Mouse (Mus musculus) adrenal gland, postnatal 25 days (tissue): ENCODE data around the gene Rnf144b. TPM values are rescaled to one million over a fixed set of nuclear protein-coding genes. Genes with fewer than 3 reads are reported as not detected.

Source experiments
- DNase-seq: peaks from one replicate; pipeline ENCODE4 v3.0.0; 2021; ENCODE audit warnings: mixed read lengths
- total RNA-seq: library from RNA; stranded (reverse); gene quantifications from 2 replicates; pipeline ENCODE4 v1.2.3, GENCODE M21; 2021

Rnf144b gene
- total RNA-seq, 1 experiment from 2014 or later = 3.9 TPM

DNA sequence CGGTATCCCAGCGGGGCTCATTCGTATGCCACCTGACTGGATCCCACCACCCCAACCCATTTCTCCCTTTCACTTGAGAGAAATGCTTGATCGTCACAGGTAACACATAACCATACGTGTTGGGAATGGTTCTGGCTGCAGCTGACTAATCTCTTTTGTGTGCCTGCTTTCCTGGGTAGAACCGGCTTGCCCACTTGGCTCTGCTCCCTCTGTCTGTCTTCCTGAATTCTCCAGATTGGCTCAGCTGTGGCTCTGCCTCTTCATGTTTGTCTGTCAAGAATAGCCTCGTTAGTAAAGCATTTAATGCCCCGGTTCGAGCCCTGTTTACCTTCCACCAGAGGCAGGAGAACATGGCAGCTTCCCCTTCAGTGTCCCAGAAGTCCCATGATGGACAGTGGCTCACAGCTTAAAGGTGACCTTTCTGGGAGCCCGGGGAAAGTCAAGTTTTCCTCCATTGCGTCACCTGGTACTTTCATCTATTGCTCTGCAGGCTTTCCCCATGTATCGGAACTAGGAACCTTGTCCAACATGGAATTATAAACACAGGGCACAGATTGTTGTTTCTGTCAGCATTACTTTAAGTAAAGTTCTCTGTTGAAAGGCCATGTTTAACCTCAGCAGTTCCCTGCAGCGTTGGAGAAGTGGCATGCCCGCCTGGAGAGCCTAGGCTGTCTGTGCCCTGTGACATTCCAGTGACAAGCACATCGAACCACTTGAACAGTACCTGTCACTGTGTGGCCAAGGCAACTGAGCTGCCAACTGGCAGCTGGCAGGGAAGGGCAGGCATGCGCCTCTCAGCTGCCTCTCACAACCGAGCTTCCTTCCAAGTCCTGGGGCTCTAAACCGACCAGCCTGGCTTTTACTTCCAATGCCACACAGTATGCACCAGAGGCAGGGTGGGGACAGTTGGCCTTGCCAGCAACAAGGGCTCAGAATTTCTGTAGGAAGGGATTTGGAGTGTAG, 101.4 kb downstream of the Rnf144b start:
- DNase-seq = peak; percentile 15

- no peak for DNase-seq
These were observed 102.3 kb downstream of the Rnf144b start for GRCm38 (mm10) chr13:47224648-47225323.

DNA sequence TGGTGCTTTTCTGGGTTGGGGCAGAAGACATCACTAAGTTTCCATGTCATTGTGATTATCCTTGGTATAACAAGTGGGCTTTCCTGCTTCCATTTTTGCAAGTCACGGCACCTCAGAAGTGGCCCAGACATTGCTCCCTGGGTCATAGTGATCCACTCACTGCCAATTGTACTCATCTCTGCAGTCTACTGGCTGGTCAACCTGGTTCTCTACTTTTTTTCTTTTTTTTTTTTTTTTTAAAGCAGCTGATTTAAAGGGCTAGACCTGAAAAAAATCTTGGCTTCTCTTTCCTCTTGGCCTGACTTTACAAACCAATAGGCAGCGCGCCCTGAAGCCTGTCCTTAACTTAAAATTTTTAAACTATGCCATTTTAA, 102.9 kb downstream of the Rnf144b start:
- DNase-seq = no peak

DNA sequence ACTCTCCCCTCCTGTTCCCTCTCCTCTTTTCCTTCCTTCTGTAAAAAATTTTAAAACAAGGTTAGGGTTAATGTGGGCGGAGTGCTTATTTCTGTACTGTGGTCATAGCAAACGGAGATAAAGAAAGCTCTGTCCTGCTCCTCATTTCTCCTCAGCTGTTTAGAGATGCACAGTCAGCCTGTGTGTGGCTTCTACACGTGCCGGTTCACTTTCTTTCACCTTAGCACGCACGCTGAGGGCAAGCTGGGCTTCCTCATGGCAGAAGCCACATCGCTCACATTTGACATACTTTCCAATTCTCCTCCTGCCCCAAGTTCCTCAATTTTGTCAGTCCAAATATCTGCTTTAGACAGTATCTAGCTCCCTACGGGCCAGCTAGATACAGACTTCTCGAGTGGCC, 103.3 kb downstream of the Rnf144b start:
- no peak for DNase-seq

DNA sequence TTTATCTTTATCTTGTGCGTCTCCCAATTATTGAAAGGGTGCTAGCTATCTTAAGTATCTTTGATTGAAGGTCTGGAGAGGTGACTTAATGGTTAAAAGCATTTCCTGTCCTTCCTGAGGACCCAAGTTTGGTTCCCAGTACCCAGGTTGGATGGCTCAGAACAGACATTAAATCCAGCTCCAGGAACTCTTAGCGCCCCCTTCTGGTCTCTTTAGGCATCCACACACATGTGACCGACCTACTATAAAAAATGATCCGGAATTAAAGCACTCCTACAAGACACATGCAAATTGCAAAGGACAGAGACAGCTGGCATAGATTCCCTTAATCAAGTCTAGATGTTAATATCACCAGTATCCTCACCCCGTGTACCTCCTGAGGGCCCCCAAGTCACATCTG, 104.1 kb downstream of the Rnf144b start:
- DNase-seq = no peak

DNA sequence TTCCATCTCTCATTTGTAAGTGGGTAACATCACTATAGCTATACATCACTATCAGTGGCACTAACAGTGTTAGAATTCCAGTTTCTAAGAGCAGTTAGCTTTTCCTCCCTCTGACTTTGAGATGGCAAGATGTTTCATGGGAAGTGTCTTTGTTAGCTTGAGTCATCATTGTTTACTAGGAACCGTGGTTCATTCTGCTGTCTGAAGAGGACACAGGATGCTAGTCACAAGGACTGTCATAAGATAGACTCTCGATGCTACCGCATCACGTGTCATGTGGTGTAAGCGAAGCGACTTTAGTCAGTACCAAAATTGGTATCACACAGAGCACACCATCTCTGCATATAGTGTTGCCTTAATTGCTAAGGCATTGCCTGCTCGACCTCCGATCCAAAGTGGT, 105.7 kb downstream of the Rnf144b start:
- no peak for DNase-seq

- DNase-seq = no peak
These were observed 106.3 kb downstream of the Rnf144b start for GRCm38 (mm10) chr13:47228626-47229190.

DNA sequence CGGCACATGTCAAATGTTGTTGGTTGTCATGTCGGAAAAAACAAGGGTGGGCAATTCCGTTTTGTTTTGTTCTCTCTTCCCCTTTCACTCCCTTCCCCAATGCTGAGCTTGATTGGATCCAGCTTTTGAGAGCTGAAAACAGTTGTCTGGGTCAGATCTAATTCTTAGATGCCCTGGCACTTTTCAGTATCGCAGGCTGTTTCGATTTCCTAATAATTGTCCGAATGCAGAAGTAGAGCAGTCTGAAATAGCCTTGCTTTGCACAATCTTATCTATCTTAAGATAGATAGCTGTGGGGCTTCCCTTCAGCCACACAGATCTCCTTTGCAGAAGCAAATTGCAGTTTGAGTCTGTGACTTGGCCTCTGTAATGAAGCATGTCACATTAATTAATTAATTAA, 109.7 kb downstream of the Rnf144b start:
- DNase-seq = no peak

GRCm38 (mm10) chr13:47237376-47237775, 114.9 kb downstream of the Rnf144b start:
- DNase-seq = no peak

DNA sequence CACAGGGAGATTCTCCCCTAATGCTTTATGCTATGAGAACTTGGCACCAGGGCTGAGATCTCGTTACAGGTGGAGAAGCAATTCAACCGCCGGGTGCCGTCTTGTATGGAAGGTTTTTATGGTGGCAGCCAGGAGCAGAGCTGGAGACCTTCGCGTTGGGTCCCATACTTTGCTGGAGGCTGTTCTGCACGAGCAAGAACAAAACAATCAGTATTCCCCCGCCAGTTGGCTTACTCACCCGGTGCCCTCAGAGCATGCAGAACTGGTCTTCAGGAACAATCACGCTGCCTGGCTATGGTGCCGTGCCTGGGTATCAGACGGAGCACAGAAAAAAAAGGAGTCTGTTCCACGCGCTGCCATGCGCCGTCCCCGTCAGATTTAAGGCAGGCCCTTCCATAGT, 115.7 kb downstream of the Rnf144b start:
- no peak for DNase-seq

- DNase-seq = no peak
These were observed 121.1 kb downstream of the Rnf144b start for GRCm38 (mm10) chr13:47243569-47243968.

DNA sequence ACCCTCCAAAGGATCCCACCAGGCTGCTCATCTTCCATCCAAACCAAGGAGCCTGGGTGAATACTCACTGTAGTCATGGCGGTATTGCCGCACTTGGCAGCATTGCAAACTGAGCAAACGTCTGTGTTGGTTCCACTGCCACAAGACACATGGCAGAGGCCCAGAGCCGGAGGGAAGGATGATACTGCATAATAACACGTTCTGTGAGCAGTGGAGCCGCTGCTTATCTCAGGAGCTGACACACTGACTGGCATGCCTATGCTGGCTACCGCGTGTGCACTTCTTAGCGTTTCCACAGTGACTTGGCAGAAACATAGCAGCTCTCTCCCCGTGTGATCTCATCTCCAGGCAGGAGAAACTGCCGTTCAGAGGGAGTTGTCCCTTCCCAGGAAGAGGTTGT, 122.3 kb downstream of the Rnf144b start:
- DNase-seq = no peak

DNA sequence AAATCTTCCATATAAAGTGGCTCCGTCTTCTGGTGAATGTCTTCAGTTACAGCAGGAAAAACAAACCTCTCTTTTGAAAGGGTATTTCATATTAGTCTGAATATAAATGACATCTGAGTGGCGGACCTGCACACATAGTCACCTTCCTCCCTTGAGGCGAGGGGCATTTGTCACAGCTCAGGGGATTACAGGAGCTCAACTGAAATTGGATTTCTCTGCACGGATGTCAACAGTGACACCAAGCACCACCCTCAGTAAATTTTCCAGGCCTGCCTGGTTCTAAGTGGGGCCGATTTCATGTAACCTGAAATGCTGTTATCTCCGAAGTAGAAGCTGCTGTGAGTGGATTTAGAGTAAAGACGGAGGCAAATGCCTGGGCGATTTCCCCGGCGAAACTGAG, 124.0 kb downstream of the Rnf144b start:
- no peak for DNase-seq

DNA sequence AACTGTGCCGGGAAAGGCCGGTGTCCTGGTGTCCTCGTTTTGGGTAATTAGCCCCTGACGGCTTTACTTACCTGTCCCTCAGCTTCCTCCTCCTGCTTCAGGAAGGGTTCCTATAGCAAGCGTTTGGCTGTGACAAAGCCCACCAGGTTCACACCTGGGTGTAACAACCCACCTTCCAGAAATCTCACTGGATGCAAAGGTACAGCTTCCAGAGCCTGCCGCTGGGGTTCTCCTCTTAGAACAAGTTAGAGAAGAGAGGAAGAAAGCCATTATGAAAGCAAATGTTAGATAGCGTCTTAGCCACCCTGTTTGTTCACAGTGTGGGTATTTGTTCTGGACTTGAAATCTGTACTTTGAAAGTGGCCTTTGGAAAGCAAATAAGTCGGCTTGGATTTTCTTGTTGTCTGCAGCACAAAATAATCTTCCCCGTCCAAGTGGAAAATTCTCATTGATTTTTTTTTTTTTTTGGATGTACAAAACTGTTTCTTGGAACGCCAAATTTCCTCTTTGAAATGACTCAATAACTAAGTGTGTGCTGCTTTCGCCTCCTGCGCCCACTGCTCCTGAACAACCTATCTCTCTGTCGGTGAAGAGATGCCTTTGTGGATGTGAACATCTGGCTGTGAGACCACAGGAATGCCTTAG, 124.8 kb downstream of the Rnf144b start:
- DNase-seq = no peak

DNA sequence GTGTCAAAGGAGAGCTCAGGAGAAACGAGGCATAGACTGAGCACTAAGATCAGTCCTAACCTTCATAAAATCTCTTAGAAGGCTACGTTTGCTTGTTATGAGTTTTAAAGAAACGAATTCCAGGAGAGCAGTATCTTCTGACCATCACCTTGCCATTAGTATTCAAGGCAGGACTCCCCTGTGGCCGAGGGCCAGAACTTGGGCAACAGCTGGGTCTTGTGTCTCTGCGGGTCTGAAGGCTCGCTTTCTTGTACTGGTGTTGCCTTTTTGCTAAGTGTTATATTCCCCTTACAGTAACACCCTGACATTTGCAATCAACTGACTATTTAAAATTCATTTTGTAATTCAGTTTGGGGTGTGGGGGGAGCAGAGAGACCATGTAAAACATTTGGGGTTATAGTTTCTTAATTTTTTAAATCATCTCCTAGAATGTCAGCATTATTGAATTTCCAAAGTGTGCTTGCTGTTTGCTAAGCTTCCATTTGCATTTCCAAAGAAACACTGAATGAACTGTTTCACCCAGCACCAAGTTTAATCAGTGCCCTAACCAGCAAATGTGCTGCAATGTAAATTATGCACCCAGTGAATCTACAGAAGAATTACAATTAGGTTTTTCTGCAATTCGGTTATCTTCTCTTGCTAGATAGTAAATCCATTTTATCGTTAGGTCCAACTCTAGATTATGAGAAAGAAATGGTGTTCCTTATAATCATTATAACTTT, 126.0 kb downstream of the Rnf144b start:
- DNase-seq = no peak

DNA sequence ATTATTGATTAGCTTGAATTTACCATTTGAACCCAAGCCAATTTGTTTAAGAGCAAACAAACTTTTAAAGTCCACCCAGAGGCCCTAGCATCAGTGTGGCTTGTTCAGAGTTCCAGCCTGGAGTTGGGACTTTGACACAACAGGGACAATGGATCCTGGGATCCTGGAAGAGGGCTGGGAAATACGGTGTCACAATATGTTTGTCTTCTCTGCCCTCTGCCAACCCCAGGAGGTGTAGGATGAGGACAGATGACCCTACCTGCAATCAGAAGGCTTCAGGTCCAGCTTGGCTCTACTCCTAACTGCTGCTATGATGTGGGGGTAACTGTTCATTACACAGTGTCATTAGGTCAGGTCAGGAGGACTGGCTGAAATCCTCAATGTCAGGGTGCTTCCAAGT, 128.2 kb downstream of the Rnf144b start:
- no peak for DNase-seq

DNA sequence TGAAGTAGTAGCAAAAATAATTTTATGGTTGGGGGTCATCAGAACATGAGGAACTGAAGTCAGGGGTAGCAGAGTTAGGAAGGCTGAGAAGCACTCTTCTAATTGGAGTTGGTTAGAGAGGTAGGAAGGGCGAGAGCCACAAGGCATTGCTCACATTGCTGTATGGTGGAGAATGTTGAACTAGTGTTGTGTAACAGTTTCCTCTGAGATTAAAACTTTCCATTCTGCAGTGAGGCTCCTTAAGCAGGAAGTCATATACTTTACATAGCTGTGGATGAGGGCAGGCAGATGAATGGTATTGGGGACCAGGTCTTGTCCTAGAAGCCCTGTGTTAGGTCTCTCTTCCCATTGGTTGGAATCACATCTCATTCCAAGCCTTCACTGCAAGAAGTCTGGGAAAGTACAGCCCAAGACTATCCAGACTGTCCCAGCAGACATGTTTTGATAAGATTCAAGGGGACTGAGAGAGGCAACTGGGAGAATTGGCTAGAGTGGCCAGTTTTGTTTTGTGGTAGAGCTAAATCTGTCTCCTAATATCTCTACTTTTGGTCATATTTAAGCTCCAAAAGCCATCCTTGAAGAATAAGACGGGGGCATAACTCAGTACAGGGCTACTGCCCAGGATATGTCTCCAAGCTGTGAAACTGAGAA, 128.8 kb downstream of the Rnf144b start:
- no peak for DNase-seq

DNA sequence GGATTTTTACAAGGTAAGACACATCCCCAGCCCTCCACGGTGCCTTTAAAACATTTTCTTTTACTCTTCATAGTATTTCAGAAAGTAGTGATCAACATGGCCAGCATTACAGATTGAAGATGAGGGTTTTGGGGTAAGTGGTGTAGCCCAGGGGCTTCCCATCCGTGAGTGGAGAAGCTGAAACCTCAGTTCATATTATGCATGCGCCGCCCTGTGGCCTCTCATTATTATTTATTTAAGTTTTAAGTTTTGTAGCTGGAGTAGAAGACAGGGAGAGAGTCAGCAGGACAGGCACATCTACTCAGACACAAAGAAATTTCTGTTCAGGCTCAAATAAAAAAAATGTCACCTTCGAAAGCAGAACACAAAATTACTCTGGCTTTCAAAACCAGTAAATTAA, 131.3 kb downstream of the Rnf144b start:
- no peak for DNase-seq

DNA sequence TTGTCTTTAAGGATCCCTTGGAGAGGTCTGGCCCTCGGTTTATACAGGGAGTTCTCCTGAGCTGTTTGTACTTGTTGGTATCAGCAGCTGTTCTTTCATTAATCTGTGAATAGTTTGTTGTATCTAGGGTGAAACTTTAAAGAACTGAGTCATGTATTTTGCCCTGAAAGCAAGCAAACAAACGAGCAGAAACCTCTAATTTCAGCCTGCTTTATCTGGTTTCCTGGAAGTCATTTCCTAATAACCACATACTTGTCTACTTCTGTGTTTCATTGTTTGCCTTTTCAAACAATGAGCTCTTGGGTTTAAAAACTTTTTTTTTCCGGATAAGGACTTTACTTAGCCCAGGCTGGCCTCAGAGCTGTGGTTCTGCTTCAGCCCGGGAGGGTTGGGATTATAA, 136.8 kb downstream of the Rnf144b start:
- no peak for DNase-seq

- no peak for DNase-seq
These were observed 139.5 kb downstream of the Rnf144b start for GRCm38 (mm10) chr13:47261961-47262360.

- no peak for DNase-seq
These were observed 141.9 kb downstream of the Rnf144b start for GRCm38 (mm10) chr13:47264382-47264781.

DNA sequence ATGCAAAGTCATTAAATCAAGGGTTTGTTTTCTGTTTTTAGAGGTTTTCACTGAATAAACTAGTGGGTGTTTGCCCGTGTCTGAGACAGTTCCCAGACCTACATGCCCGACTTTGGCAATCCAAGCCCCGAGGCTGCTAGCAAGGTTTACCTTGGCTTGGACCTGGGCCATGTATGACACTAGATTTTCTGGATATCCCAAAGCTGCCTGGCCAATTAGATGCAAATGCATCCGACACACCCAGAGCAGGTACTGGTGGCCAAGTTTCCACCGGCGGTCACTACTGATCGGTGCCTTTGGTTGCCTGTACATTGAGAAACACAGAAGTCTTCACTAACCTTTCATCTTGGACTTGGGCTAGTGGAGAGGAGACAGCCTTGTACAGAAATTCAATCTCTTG, 144.0 kb downstream of the Rnf144b start:
- no peak for DNase-seq
